Mouse (Mus musculus) myocyte (in vitro differentiated cells): Measurements from ENCODE around the gene Adgb.

ENCODE experiments used
- CEBPB ChIP-seq: IDR thresholded peaks from 2 replicates; pipeline ENCODE4 v1.6.1; 2011; ENCODE audit warnings: mild to moderate bottlenecking, moderate library complexity; ENCODE audit not compliant: poor library complexity, insufficient read depth, severe bottlenecking
- E2F4 ChIP-seq: IDR thresholded peaks from one replicate; pipeline ENCODE4 v1.6.1; 2011; ENCODE audit warnings: mild to moderate bottlenecking, control low read depth, moderate library complexity; ENCODE audit not compliant: insufficient read depth
- MAX ChIP-seq: IDR thresholded peaks from one replicate; pipeline ENCODE4 v1.6.1; 2011; ENCODE audit warnings: low read depth, mild to moderate bottlenecking, control low read depth
- MYOD1 ChIP-seq, 3 experiments: IDR thresholded peaks; one replicate each; pipeline ENCODE4 v1.6.1; 2011; ENCODE audit warnings: control low read depth in 2 of 3, low read depth in 2 of 3, mild to moderate bottlenecking in 2 of 3, moderate library complexity in 1 of 3; ENCODE audit not compliant: insufficient read length in 2 of 3, control insufficient read depth in 1 of 3
- MYOG ChIP-seq, 3 experiments: IDR thresholded peaks; one replicate each; pipeline ENCODE4 v1.6.1; 2011; ENCODE audit warnings: control low read depth in 2 of 3, low read depth in 2 of 3, mild to moderate bottlenecking in 2 of 3; ENCODE audit not compliant: insufficient read length in 2 of 3, control insufficient read depth in 1 of 3, insufficient read depth in 1 of 3
- POLR2A ChIP-seq: IDR thresholded peaks from one replicate; pipeline ENCODE4 v1.6.1; 2011; ENCODE audit warnings: low read depth, mild to moderate bottlenecking, control low read depth, moderate library complexity; ENCODE audit not compliant: insufficient read length
- POLR2AphosphoS2 ChIP-seq: IDR thresholded peaks from one replicate; pipeline ENCODE4 v1.6.1; 2011; ENCODE audit warnings: low read depth, control low read depth; ENCODE audit not compliant: insufficient read length
- SRF ChIP-seq: IDR thresholded peaks from one replicate; pipeline ENCODE4 v1.6.1; 2011; ENCODE audit warnings: low read depth; ENCODE audit not compliant: control insufficient read depth, insufficient read length
- TCF12 ChIP-seq: IDR thresholded peaks from one replicate; pipeline ENCODE4 v1.6.1; 2011; ENCODE audit warnings: mild to moderate bottlenecking, control low read depth; ENCODE audit not compliant: poor library complexity, insufficient read depth, severe bottlenecking
- TCF3 ChIP-seq: IDR thresholded peaks from one replicate; pipeline ENCODE4 v1.6.1; 2011; ENCODE audit warnings: low read depth, control low read depth; ENCODE audit not compliant: insufficient read length
- USF1 ChIP-seq: IDR thresholded peaks from one replicate; pipeline ENCODE4 v1.6.1; 2011; ENCODE audit warnings: low read depth, mild to moderate bottlenecking, control low read depth, moderate library complexity

- TF ChIP-seq POLR2A (no peak), MYOG (IDR thresholded peaks at IDR 0.05; ENCODE audit: control insufficient read depth in 1 of 3, insufficient read depth in 1 of 3, insufficient read length in 2 of 3, low read depth in 2 of 3) (no peak), MYOD1 (IDR thresholded peaks at IDR 0.05; ENCODE audit: control insufficient read depth in 1 of 3, insufficient read length in 2 of 3, low read depth in 2 of 3) (no peak), TCF12 (no peak), MAX (no peak), CEBPB (no peak), USF1 (no peak), E2F4 (no peak), TCF3 (no peak), POLR2AphosphoS2 (no peak), SRF (no peak)
These were observed 116.4 kb downstream of the Adgb start for GRCm38 (mm10) chr10:10355605-10356227.
